In genomic region chr2:14834700-14835317, GRCm38 (mm10) we compare ENCODE assay signal across 15 mouse cellular contexts.
DNase-seq lines count a peak whose midpoint lies in the region; ATAC-seq and TF ChIP-seq lines count a peak whose summit lies in the region.
"Had no signal": no experiment of that assay in that cellular context is flagged by ENCODE, and none has a peak within 500 bp of the region (broad histone marks: within the 10 kb centered on the region; RNA-seq: fewer than 3 reads in every experiment).

No protein-coding gene starts in this region.

- DNase-seq in adrenal gland, adult 2 months = peak; percentile 34
- no peak for DNase-seq in adrenal gland, adult 18-20 months (ENCODE audit: low spot score in 2 of 2)
- peak; percentile 5 for DNase-seq in kidney, adult 11 months
- DNase-seq in lung, postnatal 25 days (ENCODE audit: low spot score) = peak; percentile 12
- no peak for DNase-seq in lung, adult 2 months
- peak; percentile 24 for DNase-seq in limb, embryonic 14.5 days (ENCODE audit: low spot score)
- DNase-seq: cerebellum, adult 11 months; right cerebral cortex, postnatal 25 days; thymus, postnatal 36 days had no signal

- H3K9ac ChIP-seq in kidney, embryonic 14.5 days (ENCODE audit: low read depth, low read length) = no peak overlapping the region
- H3K9ac ChIP-seq in limb, embryonic 14.5 days (ENCODE audit: low read depth, low read length, severe bottlenecking) = no peak overlapping the region
- H3K9ac ChIP-seq: embryonic facial prominence, embryonic 13.5 days; liver, embryonic 15.5 days; midbrain, embryonic 15.5 days had no signal

- H3K4me3 ChIP-seq in kidney, embryonic 14.5 days (ENCODE audit: low read length) = no peak overlapping the region
- no peak overlapping the region for H3K4me3 ChIP-seq in lung, adult 2 months (replicated peaks; ENCODE audit: extremely low read depth, low read depth, low read length)
- no peak overlapping the region for H3K4me3 ChIP-seq in limb, embryonic 14.5 days (replicated peaks; ENCODE audit: low read length)
- H3K4me3 ChIP-seq: embryonic facial prominence, embryonic 13.5 days; liver, embryonic 15.5 days; midbrain, embryonic 15.5 days had no signal

- no peak overlapping the region for H3K27ac ChIP-seq in kidney, embryonic 14.5 days (ENCODE audit: low read depth, low read length)
- H3K27ac ChIP-seq in limb, embryonic 14.5 days (replicated peaks; ENCODE audit: low read depth, low read length) = no peak overlapping the region
- H3K27ac ChIP-seq: embryonic facial prominence, embryonic 13.5 days; liver, embryonic 15.5 days; midbrain, embryonic 15.5 days had no signal

- no peaks in the 10 kb centered on the region for H3K36me3 ChIP-seq in kidney, embryonic 14.5 days (ENCODE audit: control insufficient read depth, insufficient read depth, low read length)
- H3K36me3 ChIP-seq in limb, embryonic 14.5 days (ENCODE audit: control insufficient read depth, insufficient read depth, low read length) = no peaks in the 10 kb centered on the region
- H3K36me3 ChIP-seq: embryonic facial prominence, embryonic 13.5 days; liver, embryonic 15.5 days; midbrain, embryonic 15.5 days had no signal

- no peak for TF ChIP-seq CTCF in lung, adult 2 months (IDR thresholded peaks at IDR 0.05; ENCODE audit: insufficient read depth, low read length)

- no peaks in the 10 kb centered on the region for H3K9me3 ChIP-seq in kidney, embryonic 14.5 days (ENCODE audit: control insufficient read depth, low read length)
- H3K9me3 ChIP-seq in limb, embryonic 14.5 days (ENCODE audit: control insufficient read depth, low read length) = no peaks in the 10 kb centered on the region
- H3K9me3 ChIP-seq: embryonic facial prominence, embryonic 13.5 days; liver, embryonic 15.5 days; midbrain, embryonic 15.5 days had no signal

- no peaks in the 10 kb centered on the region for H3K27me3 ChIP-seq in kidney, embryonic 14.5 days (ENCODE audit: control insufficient read depth, insufficient read depth, low read length)
- no peaks in the 10 kb centered on the region for H3K27me3 ChIP-seq in limb, embryonic 14.5 days (ENCODE audit: control insufficient read depth, insufficient read depth, low read length)
- H3K27me3 ChIP-seq: CH12.LX; embryonic facial prominence, embryonic 13.5 days; liver, embryonic 15.5 days; midbrain, embryonic 15.5 days had no signal

- no peak for ATAC-seq in kidney, embryonic 14.5 days (ENCODE audit: low FRiP score, low TSS enrichment)
- peak; percentile 63; the same call in 1 of the 2 replicates for ATAC-seq in limb, embryonic 14.5 days (ENCODE audit: low FRiP score, low read depth)
- ATAC-seq in granulocyte monocyte progenitor cell, adult 5-6 weeks (replicated peaks; ENCODE audit: poor library complexity, severe bottlenecking) = no peak
- ATAC-seq: midbrain, embryonic 15.5 days had no signal

- TF ChIP-seq POLR2A in lung, adult 2 months (IDR thresholded peaks at IDR 0.05; ENCODE audit: borderline replicate concordance, extremely low read depth, low read depth, low read length) = no peak
- TF ChIP-seq POLR2A in limb, embryonic 14.5 days (IDR thresholded peaks at IDR 0.05; ENCODE audit: borderline replicate concordance, extremely low read depth, insufficient read depth, insufficient read length) = no peak

- H3K4me2 ChIP-seq in kidney, embryonic 14.5 days (replicated peaks; ENCODE audit: low read depth, low read length) = no peak overlapping the region
- H3K4me2 ChIP-seq in limb, embryonic 14.5 days (replicated peaks; ENCODE audit: low read depth, low read length, severe bottlenecking) = no peak overlapping the region
- H3K4me2 ChIP-seq: embryonic facial prominence, embryonic 13.5 days; liver, embryonic 15.5 days; midbrain, embryonic 15.5 days had no signal

- 60% methylated on average over 5 of the region's 5 CpGs for WGBS in kidney, embryonic 14.5 days
- 70% methylated on average over 5 of the region's 5 CpGs for WGBS in lung, adult 2 months
- WGBS in limb, embryonic 14.5 days = 47% methylated on average over 5 of the region's 5 CpGs

- no peaks in the 10 kb centered on the region for H3K4me1 ChIP-seq in kidney, embryonic 14.5 days (ENCODE audit: control insufficient read depth, insufficient read depth, low read length)
- no peaks in the 10 kb centered on the region for H3K4me1 ChIP-seq in lung, adult 2 months (ENCODE audit: control insufficient read depth, insufficient read depth, low read length)
- no peaks in the 10 kb centered on the region for H3K4me1 ChIP-seq in limb, embryonic 14.5 days (ENCODE audit: control insufficient read depth, insufficient read depth, low read length)
- H3K4me1 ChIP-seq: embryonic facial prominence, embryonic 13.5 days; liver, embryonic 15.5 days; midbrain, embryonic 15.5 days had no signal

Comparison
In these comparisons a context has a peak if more than half of its experiments do, and no peak if none do; other contexts are left out.
1. DNase-seq: peak in adrenal gland, adult 2 months (single experiment), kidney, adult 11 months (single experiment), lung, postnatal 25 days (single experiment) and limb, embryonic 14.5 days (single experiment); none in adrenal gland, adult 18-20 months (0 of 2) and lung, adult 2 months (single experiment).